Mouse (Mus musculus): ENCODE results near the gene Dhx37.

DNA sequence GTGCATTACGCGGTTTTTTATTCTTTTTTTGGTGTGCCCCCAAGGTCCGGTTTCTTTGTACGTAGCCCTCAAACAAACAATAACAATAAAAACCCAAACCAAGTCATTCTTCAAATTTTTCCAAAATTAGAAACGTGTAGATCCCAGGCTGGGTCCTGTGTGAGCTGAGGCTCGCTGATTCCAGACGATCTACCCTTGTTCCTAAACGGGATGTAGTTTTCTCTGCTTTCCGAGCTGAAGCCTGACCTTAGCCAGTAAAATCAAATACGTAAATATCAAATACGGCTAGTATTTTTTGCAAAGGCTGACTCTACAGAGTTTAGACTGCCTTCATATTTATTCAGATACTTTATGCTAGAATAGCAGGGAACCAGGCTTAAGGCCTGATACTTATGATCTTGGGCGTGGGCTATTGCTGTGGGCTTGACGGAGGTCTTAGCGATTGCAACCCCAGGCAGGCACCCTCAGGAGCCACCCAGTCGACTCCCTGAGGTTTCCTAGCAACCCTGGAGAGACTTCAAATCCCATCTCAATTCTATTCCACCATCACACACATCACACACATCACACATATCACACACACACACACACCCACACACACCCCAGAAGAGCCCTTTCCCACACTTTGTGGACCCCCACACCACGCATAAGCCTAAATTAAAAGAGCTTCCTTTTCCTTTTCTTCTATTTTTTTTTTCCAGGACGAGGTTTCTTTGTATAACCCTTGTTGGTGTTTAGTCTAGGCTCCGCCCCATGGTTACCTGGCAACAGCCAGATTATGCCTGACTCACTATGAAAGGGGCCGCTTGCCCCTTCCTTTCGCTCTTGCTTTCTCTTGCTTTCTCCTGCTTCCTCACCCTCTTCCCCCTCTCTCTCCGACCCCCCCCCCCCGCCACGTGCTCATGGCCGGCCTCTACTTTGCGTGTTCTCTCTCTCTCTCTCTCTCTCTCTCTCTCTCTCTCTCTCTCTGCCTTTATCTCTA is 40.0 kb downstream of the Dhx37 start:
- TF ChIP-seq CTCF (IDR thresholded peaks at IDR 0.05) = no peak
- no peak; the same call in 1 of the 2 replicates for TF ChIP-seq EP300 (IDR thresholded peaks at IDR 0.05)

Data from lung, postnatal 0 days (tissue).